Mouse (Mus musculus) layer of hippocampus, adult 11-12 months (tissue): ENCODE data around the gene Zcchc24.

Experiments
- DNase-seq: peaks from one replicate; pipeline ENCODE4 v3.0.0; 2022; ENCODE audit warnings: low spot score

Zcchc24 gene

DNA sequence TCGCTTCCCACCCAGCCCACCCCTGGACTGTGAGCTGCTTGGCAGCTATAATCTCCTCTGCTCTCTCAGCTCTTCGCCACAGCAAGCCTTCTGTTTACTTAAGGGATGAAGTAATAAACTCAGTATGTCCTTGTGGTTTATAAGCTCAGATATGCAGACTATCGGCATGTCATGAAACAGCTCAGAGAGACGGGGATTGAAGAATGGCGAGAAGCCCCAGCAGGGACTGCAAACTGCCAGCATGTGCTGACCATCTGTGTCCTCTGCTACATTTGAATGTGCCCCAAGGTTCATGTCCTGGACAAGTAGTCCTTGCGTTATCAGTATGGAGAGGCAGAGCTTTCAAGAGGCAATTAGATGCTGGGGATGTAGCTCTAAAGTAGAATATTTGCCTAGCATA is 7.5 kb upstream of the Zcchc24 start:
- no peak for DNase-seq

DNA sequence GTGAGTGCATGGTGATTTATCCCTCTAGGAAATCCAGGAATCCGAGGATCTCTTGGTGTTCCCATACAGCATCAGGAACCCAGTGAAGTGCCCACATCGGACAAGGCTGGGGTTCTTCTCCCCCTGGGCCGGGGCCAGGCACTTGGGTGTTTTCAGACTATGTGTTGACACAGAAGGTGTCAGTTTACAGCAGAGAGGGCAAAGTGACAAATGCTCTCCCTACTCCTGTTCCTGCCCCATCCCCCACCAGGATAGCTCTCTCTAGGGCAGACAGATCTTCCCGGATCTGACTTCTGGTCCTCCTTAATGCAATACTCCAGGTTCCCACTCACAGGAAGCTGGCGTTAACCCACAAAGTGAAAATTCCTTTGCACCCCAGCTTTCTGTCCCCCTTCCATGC is 5.3 kb upstream of the Zcchc24 start:
- DNase-seq: no peak

DNA sequence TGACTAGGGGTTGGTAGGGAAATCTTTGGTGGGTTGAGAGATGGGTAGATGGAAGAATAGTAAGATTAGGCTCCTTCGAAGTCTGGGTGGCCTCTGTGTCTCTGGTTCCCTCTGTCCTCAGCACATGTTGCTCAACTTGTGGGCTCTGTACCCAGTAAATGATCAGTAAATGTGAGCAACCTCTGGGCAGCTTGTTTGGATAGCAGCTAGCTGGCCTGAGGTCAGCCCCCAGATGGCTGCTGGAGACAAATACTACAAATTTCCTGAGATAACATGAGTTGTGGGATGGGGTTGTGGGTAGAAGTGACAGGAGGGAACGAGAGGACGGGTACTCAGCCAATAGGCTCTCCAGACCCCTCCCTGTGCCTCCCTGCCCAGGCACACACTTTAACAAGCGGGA is 4.2 kb upstream of the Zcchc24 start:
- DNase-seq: no peak

DNA sequence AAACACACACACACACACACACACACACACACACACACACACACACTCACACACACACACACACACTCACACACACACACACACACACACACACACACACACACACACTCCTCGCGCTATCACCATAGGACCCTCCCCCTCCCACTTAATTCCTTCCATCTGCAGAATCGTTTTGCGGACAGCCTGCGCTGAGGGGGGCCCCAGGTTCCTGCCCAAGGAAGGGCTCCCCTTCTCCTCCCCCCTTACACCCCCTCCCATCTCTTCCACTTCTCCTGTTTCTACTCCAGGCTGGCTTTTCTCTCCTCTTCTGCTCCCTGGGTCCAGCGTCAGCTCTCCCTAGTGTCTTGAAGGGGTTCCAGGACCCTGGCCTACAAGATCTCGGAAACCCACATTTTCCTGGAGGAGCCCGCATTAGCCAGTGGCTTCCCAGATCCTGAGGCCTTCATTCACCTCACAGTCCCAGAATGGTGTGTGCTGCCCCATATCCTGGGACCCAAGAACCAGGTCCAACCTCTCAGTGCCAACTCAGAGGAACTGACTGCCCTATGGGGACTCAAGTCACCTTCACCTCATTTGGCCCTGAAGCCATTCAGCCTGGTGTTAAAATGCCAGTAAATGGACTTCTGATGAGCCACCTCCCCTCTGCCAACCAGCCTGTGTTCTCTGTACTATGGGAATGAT is 927 bp upstream of the Zcchc24 start:
- no peak for DNase-seq

DNA sequence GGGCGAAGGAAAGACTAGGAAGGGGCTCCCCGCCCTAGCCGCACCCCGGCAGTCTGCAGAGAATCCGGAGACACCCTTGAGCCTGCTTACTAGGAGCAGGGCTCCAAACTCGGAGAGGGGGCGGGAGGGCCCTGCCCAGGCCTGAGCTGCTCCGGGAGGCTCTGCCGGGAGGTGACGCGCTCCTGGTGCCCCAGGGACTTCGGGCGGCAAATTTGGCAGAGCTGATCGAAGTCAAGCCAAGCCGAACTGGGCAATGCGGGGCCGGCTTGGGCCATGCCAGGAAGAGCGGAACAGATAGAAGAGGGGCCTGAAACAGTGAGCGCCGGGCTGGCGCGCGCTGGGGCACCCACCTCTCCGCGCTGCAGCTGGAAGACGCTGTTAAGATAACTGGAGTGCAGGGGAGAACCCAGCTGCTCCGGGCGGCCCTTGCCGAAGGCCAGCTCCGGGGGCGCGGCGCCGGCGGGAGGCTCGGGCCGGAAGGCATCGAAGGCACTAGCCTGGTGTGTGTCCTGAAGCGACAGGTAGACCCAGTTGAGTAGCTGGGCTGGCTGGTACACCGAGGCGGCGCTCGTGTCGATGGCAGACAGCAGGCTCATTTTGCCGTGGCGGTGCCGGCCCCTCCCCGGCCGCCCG is 462 bp downstream of the Zcchc24 start:
- DNase-seq: peak; percentile 35

DNA sequence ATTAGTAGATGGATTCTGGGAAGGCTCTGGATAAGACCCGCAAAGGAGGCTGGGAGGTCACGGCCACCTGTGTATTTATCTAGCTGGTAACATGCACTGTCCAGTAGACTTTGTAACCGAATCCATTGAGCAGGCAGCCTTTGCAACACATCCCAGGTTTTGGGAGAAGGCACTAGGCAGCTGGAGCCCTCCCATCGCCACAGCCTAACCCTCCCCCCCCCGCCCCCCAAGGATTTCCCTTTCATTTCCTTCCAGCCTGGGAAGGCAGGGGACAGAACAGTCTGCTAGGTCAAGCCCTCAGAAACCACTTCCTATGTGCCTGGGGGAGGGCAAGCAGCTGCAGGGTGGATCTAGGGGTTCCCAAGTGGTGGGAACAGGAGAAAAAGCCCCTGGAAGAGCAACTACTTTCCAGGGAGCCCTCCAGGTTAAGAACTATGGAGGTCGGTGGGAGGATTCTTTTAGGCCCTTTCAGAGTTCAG is 1.1 kb downstream of the Zcchc24 start:
- DNase-seq: no peak

DNA sequence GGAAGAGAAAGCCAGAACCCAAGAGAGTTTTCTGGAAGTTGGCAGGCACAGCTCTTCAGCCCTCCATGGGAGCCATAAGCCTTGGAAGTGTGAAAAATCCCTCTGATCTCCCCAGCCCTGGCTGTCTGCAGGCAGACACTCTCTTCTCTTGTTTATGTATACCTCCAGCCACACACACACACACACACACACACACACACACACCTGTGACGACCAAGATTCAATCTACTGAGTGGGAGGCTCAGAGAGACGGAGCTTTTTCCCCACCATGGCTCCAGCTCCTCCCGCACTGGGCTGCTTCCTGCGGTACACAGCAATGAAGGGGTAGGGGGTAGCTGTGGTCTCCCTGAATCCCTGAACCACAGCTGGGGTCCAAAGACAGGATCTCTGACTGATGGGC is 2.4 kb downstream of the Zcchc24 start:
- no peak for DNase-seq

DNA sequence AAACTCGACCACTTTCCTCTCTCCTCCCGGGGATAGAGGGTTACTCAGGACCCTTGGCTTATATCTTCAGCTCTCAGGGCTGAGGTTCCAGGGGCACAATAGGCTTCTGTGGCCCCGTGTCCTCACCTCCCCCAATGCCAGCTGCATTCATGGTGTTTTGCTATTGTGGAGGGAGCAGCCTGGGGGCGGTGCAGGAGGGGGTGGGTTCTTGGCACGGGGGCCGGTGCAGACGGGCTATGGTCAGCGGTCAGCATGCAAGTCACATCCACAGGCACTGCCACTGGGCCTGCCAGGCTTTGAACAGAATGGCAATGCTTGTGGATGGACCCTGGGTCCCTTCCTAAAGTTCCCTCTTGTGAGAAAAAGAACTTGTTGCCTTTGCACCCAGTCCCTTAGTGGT is 2.9 kb downstream of the Zcchc24 start:
- DNase-seq: peak; percentile 81

DNA sequence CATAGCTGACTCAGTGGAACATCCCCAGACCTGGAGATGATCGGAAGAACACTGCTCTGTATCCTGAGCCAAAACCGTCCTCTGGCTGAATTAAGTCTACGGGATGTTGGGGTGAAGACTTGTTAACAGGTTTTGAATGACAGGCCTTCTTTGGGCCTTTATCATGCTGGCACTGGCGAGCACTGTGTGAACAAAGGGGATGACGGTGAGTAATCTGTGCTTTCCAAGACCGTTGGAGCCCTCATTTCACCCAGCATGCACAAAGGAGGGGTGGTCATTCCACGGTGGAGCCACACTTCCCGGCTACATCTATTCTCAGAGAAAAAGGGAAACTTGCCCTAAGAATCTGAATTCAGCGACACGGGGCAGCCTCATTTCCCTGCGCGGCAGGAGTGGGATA is 3.7 kb downstream of the Zcchc24 start:
- no peak for DNase-seq

DNA sequence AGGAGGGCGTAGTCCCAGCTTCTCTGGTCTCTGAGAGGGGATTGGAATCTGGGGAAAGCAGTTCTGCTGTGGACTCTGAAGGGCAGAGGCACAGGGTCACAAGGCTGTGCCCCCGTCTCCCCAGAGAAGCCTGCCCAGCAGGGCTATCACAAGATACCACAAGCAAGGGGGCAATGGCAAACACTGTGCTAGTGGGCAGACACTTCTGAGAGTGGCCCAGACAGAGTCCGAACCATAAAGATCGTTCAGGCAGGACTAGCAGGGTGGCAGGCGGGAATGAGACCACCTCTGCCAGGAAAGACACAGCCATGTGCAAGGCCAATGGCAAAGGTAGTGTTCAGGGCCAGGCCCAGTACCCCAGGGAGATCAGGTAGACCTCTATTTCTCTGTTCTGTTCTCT is 7.7 kb downstream of the Zcchc24 start:
- no peak for DNase-seq

DNA sequence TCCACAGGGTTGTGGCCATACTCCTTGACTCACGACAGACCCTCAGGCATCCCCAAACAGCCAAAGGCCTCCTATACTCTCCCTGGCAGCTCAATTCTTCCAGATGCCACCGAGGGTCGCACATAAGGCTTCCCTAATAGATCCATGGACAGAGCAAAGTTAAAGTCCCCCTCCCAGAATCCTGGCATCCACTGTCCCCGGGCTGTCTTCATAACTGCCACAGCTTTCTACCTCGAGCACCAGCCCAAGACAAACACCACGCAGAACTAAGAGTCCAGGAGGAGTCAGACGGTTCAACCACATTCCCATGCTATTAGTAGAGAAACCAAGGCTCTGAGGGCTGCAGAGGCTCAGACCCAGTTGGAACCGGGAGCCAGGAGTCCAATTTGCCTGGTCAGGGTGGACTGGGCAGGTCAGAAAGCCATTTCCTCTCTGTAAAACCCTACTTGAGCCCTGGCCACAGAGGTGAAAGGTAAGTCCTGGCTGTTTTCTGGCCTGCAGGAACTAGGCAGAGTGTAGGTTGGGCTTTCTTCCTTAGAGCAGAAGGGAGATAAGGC is 8.8 kb downstream of the Zcchc24 start:
- no peak for DNase-seq

DNA sequence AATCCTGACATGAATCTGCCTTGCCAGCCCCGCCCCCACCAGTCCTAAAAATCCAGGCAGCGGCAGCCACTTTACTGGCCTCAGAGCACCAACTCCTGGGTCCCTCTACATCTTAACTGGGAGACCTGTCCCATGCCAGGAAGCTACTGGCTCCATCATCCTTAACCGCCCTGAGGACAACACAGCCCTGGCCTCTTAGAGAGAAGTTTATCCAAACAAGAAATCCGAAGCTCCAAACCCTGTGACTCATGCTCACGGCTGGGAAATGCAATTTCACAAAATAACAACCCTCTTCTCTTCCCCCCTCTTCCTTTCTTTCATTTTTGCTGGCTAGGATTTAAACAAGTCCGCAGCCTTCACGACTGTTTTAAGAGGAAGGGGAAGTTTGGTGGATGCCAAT is 9.3 kb downstream of the Zcchc24 start:
- DNase-seq: no peak

DNA sequence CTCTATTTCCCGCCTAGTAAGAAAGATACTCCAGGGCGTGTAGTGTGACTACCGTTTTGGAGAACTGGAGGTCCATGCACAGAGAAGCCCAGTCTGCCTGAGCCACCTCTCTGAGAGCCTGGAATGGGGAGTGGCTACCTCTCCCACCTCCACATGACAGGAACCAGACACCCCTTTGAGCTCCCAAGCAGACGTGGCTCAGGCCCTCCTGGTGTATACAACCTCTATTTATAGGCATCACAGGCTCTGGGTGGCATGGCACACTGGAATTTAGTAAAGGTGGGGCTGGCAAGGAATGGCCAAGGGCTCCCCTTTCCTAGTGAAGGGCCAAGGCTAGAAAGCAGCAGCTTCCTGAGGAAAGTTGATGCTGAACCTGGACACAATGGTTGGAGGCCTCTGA is 10.9 kb downstream of the Zcchc24 start:
- no peak for DNase-seq

DNA sequence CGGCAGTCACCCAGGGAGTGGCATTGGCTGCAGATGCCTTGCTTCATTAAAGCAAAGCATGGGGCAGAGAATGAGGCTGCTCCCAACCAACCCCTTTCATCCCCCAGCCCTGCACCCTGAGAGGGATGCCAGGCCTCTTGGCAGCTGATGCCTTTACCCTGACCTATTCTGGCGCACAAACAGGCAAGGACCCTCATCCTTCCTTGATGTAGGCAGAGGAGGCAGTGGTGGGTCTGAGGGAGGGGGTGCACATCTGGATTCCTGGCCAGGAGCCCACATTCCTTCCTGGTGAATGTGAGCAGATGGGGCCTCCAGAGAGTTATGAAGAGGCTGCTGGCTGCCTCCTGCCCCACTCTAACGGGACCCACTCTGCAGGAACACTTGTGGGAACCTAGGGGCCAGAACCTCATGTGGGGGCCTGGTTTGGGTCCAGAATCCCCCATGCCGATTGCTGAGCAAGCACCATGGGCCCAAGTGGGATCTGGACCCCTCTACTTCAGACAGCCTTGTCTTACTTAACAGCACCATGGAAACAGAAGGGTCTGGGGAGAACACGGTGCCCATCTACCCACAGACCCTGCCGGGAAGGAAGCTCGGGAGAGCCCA is 12.4 kb downstream of the Zcchc24 start:
- DNase-seq: no peak

DNA sequence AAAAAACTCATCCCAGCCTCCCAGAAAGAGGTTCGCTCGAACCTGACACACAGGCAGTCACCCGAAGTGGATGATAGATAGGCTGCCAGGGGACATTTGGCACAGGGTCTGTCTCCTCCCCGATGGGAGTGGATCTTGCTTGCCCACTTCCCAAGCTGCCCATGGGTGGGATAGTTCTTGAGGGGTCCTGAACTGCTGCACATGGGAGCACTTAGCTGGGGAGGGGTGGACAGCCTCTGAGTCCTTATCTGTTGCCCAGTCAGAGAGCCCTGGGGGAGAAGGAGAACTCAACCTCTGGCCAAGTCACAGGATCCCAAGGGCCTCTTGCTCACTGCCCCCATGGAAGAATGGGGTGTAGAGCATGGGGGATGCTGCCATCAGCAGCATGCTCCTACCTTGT is 13.3 kb downstream of the Zcchc24 start:
- DNase-seq: no peak

DNA sequence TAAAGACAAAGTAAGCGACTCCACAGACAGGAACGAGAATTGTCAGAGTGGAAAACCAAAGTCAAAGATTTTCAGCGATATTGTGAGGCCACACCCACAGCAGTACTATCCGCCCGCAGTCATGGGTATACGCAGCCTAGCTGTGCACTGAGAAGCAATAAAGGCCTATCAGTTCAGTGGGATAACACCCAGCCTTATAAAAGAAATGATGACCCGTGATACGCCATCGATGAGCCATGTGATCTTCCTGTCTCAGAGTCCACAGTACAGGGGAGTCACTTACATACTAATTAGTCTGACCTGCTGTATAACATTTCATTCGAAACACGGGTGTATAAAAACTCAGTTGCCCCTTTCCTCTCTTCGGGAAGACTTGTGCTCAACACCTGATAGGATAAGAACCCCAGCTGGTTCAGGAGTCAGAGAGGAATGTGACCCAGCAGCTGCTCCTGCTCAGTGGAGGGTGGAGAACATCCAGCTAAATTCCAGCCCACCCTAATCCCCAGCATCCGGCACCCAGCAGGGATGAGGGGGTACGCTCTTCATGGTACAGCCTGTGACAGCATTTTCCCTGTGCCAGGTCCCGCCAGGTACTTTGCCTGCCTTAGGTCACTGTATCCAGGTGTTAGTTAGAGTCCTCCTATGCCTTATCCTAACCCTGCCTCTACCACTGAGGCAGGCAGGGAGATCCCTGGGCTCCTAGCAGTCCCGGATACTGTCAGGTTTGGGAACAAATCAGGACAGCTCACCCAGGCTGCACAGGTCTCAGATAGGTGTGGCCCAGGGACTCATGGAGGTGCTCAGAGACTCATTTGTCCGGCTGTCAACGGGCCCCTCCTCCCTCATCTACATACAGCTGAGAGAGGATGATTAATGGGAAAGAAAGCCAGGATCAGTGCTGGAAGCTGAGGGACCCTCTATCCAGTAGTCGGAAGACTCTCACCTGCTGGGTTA is 14.0 kb downstream of the Zcchc24 start:
- DNase-seq: no peak

DNA sequence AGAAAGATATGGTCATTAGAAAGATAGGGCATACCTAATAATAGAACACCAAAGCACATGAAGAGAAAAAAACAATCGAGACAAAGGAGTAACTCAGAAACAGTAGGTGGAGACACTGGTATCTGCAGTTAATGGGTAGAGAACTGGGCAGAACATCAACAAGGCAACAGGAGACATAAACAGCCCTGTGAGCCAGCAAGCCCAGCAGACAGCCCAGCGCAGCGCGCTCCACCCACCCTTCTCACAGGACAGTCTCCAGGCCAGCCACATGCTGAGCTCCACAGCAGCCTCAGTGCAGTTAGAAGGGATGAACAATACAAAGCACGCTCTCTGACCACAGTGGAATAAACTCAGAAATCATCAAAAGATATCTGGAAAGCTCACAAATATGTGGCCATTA is 15.8 kb downstream of the Zcchc24 start:
- DNase-seq: peak; percentile 67

DNA sequence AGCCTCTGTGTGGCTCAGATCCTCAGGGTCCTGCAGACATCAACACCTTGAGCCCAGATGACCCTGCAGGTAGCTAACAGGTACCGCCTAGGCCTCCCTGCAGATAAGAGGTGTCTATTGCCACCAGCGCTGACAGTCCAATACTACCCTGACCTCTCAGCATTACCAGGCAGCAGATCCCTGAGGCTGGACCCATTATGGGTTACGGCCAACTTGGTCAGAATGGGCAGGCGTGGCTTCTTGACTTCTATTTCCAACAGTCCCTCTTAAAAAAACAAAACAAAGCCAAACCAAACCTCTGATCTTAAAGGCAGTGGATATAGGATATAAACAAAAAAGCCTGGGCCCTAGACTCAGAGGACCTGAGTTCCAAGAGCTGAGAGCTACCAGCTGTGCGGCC is 17.8 kb downstream of the Zcchc24 start:
- no peak for DNase-seq

DNA sequence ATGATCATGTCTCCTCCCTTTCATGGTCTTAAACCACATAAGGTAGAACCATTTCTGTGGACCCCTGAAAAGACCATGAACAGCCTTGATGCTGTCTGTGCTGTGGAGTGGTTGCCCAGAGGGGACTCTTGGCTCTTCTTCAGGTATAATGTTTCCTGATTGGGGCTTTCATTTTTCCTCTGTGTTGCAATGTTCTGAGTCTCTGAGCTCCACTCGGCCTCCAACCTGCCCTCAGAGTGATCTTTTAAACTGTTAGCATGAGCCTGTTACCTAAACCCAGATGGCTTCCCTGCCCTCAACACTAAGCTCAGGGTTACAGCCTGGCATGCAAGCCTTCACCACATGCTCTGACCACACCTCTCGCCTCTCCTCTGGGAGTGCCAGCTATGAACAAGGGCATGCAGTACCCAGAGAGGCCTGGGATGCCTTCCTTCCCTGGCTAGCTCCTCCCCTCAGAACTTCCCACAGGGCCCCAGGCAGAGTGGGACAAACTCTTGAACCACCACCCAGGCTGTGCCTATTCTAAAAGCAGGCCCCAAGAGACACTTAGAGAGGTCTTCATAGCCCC is 18.3 kb downstream of the Zcchc24 start:
- no peak for DNase-seq

DNA sequence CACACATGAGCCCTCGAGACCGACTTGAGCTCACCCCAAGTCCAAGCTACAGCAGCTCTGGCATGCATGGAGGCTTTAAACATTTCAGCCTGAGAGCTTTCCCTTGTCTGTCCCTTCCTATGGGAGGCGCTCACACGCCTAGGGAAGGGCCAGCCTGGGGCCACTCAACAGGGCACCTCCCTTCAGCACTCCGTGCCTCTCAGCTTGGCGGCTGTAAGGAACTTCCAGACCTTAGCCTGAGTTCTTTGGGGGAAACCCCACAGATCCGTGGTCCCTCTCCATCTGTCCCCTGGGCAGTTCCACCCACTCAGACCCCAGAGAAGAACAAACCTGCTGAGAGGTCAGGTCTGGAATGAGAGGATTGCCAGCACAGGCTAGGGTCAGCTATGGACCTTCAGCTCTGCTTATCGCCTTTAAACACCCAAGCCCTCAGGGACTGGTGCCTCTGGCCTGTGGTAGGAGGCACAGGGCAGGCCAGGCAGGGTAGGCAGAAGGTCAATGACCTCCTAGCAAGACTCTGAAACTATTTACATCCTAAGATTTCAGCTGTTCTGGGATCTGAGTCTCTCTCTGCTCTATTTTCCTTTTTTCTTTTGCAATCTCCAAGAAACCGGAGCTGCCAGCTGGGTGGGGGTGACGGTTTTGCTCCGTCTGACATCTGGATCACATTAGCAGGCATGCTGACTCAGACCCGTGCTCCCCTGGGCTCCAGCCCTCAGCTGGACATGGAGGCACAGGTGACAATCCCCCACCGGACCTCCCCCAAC is 19.5 kb downstream of the Zcchc24 start:
- no peak for DNase-seq
